9 mouse cellular contexts compared by ENCODE assay signal in genomic region chr7:133037618-133038017, GRCm38 (mm10).
DNase-seq lines count a peak whose midpoint lies in the region; ATAC-seq and TF ChIP-seq lines count a peak whose summit lies in the region.
"Had no signal": no experiment of that assay in that cellular context is flagged by ENCODE, and none has a peak within 500 bp of the region (broad histone marks: within the 10 kb centered on the region; RNA-seq: fewer than 3 reads in every experiment).

No protein-coding gene starts in this region.

- peaks cover 38% of the 10 kb centered on the region for H3K4me1 ChIP-seq in lung, embryonic 14.5 days (ENCODE audit: insufficient read depth)
- H3K4me1 ChIP-seq in lung, adult 2 months (ENCODE audit: control insufficient read depth, insufficient read depth, low read length), result peaks cover 49% of the 10 kb centered on the region
- peaks cover 68% of the 10 kb centered on the region for H3K4me1 ChIP-seq in stomach, embryonic 15.5 days

- DNase-seq in gastrocnemius, adult 2 months, result no peak
- DNase-seq in gastrocnemius, postnatal 10 days, result no peak
- DNase-seq in lung, embryonic 14.5 days, result peak; percentile 44
- no peak for DNase-seq in lung, adult 2 months
- peak; percentile 36 for DNase-seq in kidney, postnatal 14 days
- DNase-seq in B cell, adult 2 months, result no peak
- DNase-seq in gastrocnemius, postnatal 25 days, result no peak
- DNase-seq: thymus, adult 18-20 months had no signal

- no peak overlapping the region for H3K9ac ChIP-seq in lung, embryonic 14.5 days
- no peak overlapping the region for H3K9ac ChIP-seq in stomach, embryonic 15.5 days

- TF ChIP-seq POLR2A in lung, adult 2 months (IDR thresholded peaks at IDR 0.05; ENCODE audit: borderline replicate concordance, extremely low read depth, low read depth, low read length), result no peak

- no peaks in the 10 kb centered on the region for H3K36me3 ChIP-seq in lung, embryonic 14.5 days (ENCODE audit: insufficient read depth)
- H3K36me3 ChIP-seq in stomach, embryonic 15.5 days, result no peaks in the 10 kb centered on the region

- WGBS in lung, embryonic 14.5 days, result 40% methylated on average over 4 of the region's 4 CpGs
- 34% methylated on average over 4 of the region's 4 CpGs for WGBS in lung, adult 2 months
- WGBS in stomach, embryonic 15.5 days, result 39% methylated on average over 4 of the region's 4 CpGs

- H3K4me3 ChIP-seq in gastrocnemius, adult 2 months, result no peak overlapping the region
- H3K4me3 ChIP-seq in lung, embryonic 14.5 days (ENCODE audit: low read depth, low read length), result no peak overlapping the region
- H3K4me3 ChIP-seq in lung, adult 2 months (replicated peaks; ENCODE audit: extremely low read depth, low read depth, low read length), result no peak overlapping the region
- H3K4me3 ChIP-seq in stomach, embryonic 15.5 days (replicated peaks), result no peak overlapping the region

- H3K9me3 ChIP-seq in lung, embryonic 14.5 days (ENCODE audit: low read depth, low read length), result no peaks in the 10 kb centered on the region
- no peaks in the 10 kb centered on the region for H3K9me3 ChIP-seq in stomach, embryonic 15.5 days

- no peak for TF ChIP-seq CTCF in gastrocnemius, adult 2 months (IDR thresholded peaks at IDR 0.05)
- no peak for TF ChIP-seq CTCF in lung, embryonic 14.5 days (IDR thresholded peaks at IDR 0.05; ENCODE audit: low read depth)
- TF ChIP-seq CTCF in lung, adult 2 months (IDR thresholded peaks at IDR 0.05; ENCODE audit: insufficient read depth, low read length), result no peak

- intact Hi-C loops in gastrocnemius, adult 2 months (cut with DNase I), result no loop called here

- ATAC-seq in lung, embryonic 14.5 days (ENCODE audit: insufficient read depth), result no peak
- no peak for ATAC-seq in stomach, embryonic 15.5 days (ENCODE audit: insufficient read depth, low FRiP score, low read depth)

- H3K27me3 ChIP-seq in lung, embryonic 14.5 days (ENCODE audit: insufficient read depth, low read length), result no peaks in the 10 kb centered on the region
- no peaks in the 10 kb centered on the region for H3K27me3 ChIP-seq in stomach, embryonic 15.5 days (replicated peaks)

- H3K4me2 ChIP-seq in lung, embryonic 14.5 days, result no peak overlapping the region
- H3K4me2 ChIP-seq in stomach, embryonic 15.5 days, result no peak overlapping the region; the same call in 1 of the 2 replicates

- H3K27ac ChIP-seq in gastrocnemius, adult 2 months, result peak overlapping the region; percentile 56
- H3K27ac ChIP-seq in lung, embryonic 14.5 days (ENCODE audit: low read depth), result peak overlapping the region; percentile 56
- peak overlapping the region; percentile 76 for H3K27ac ChIP-seq in stomach, embryonic 15.5 days

Comparison
In these comparisons a context has a peak if more than half of its experiments do, and no peak if none do; other contexts are left out.
1. DNase-seq: peak in lung, embryonic 14.5 days (single experiment) and kidney, postnatal 14 days (single experiment); none in gastrocnemius, adult 2 months (single experiment), gastrocnemius, postnatal 10 days (single experiment), lung, adult 2 months (single experiment), B cell, adult 2 months (0 of 2) and gastrocnemius, postnatal 25 days (single experiment).
2. Peak in every context shown above with its lines, with median percentiles within 50 percentile points of each other: H3K27ac ChIP-seq.